Mouse (Mus musculus) NIH3T3 (cell line): ENCODE data around the gene Sdhaf4.

Experiments
- DNase-seq: peaks from one replicate; pipeline ENCODE4 v3.0.0-alpha.2; 2012; ENCODE audit warnings: low read depth

Sdhaf4 gene

GRCm38 (mm10) chr1:23955539-23955938 is 49.9 kb downstream of the Sdhaf4 start:
- DNase-seq, result peak; percentile 23

GRCm38 (mm10) chr1:23953921-23954320 is 51.5 kb downstream of the Sdhaf4 start:
- DNase-seq, result no peak

- DNase-seq, result peak; percentile 66
Measured at GRCm38 (mm10) chr1:23948778-23949699, 56.4 kb downstream of the Sdhaf4 start.

- no peak for DNase-seq
Measured at GRCm38 (mm10) chr1:23948290-23948689, 57.2 kb downstream of the Sdhaf4 start.
